Mouse (Mus musculus): Measurements from ENCODE around the gene Ovol3.

Gene Ovol3

DNA sequence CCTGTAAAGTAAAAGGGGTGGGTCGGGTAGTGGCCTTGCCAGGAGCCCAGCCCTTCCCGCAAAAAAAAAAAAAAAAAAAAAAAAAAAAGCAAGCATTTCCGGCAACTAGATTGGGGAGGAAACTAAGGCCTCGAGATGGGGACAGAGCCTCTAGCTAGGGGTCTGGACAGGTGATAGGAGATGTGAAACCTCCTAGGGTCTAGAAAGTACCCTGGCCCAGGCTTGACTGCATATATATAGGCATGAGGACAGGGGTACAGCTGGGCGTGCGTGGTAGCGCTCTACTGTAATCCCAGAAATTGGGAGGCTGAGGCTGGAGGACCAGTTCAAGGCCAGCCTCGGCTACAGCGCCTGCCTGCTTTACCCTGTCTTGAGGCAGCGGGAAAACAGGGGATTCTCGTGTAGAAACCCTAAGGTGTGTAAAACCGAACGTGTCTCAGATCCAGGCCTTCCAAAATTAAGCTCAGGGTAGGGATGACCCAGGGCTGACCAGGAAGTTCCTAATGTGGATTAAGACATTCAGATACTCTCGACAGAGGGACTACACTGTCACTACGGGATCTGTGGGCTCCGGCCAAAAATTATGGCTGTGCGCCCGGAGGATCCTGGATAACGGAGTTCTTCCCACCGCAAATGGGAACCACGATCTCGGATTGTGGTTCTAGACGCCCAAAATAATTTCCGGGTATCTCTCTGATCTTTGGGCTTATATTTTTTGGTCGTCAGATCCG, 41.3 kb downstream of the Ovol3 start:
- DNase-seq (ENCODE audit: low spot score), result peak; percentile 26

DNA sequence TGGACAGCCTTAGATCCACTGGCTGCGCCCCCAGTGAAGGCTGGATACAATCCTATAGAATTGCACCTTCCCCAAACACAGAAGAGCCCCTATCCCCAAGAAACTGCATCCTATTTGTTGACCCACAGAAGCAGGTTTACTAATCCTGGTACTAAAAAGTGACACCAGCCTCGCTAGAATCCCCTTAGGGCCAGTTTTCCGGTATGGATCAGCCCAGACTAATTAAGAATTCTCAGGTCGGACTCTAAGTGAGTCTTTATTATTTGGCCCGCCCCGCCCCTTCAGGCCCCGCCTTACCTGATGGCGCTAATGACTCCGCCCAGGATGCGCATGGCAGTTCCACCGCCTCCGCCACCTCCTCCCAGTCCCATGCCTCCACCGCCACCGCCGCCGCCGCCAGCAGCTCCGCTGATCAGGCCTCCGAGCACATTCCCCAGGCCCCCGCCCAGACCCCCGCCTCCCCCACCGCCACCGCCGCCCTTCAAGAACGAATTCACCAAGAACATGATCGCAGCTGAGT, 41.9 kb downstream of the Ovol3 start:
- DNase-seq (ENCODE audit: low spot score), result peak; percentile 79

DNA sequence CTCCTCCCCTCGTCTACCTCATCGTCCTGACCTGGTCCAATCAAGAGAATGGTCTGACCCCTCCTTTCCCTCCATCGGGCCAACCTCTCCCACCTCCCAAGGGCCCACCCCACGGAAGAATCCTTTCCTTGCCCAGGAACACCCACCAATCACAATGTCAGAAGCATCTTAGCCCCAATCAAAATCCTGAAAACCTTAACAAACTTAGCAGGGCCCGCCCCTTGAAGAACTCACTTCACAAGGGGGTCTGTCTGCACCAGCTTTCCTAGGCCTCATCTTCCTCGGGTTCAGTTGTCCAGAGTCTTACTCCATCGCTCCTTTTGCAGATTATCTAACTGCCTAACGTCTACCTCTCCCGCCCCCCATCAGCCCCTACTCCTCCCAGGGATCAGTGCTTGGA, 42.5 kb downstream of the Ovol3 start:
- no peak for DNase-seq (ENCODE audit: low spot score)

DNA sequence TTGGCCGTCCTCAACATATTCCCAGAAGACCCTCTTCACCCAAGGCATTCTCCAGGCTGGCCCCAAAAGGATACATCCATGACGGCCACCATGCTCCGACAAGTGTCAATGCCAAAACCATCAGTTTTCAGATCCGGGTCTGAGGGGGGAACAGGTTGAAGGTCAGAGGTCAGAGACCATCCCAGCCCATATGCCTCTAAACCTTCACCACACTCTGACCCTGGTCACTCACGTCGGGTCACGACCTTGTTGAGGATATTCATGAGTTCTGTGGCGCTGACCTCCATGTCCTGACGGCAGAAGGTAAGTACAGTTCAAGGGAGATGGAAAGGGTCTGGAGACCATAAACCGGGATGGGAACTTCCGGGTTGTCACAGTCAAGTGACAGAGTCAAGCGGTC, 43.4 kb downstream of the Ovol3 start:
- DNase-seq (ENCODE audit: low spot score), result no peak

DNA sequence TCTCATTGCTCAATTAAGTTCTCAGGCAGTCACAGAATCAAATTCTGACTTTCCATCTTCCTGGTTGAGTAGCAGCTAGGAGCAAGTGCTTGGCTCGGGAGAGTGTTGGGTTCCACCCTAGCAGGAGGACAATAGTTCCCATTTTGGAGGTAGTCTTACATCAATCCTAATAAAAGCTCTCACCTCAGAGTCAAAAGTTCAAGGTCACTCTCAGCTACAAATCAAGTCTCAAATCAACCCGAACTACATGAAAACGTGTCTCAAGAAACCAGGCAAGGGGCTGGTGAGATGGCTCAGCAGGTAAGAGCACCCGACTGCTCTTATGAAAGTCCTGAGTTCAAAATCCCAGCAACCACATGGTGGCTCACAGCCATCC, 46.4 kb downstream of the Ovol3 start:
- DNase-seq (ENCODE audit: low spot score), result no peak

DNA sequence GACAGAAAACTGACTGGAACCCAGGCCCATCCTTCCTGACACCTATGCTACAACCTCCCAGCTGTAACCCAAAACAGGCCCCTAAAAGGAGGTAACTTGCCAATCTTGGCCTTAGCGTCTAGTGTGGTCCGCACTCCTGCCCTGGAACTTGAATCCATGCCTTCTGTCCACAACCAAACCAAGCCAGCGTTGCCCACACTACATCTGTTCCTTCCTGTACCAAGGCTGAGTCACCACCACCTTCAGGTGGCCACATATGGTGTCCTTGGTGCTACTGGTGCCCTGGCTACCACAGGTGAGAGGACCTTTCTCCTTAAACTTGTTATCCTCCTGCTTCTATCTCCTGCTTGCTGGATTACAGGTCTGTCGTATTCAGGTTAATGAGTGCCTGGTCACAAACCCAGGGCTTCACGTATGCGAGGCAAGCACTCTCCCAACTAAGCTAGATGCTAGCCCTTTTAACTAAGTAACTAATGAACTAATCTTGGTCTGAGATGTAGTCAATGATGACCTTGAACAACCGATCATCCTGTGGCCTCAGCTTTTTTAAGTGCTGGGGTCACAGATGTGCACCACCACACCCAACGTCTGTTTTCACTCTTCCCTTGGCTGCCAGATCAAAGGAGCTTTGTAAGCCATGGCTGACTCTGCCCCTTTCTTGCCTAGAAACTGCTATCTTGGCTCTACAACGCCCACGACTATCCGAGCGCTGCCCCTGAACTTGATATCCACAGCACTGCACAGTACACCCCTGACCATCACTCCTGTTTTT, 47.0 kb downstream of the Ovol3 start:
- no peak for DNase-seq (ENCODE audit: low spot score)

DNA sequence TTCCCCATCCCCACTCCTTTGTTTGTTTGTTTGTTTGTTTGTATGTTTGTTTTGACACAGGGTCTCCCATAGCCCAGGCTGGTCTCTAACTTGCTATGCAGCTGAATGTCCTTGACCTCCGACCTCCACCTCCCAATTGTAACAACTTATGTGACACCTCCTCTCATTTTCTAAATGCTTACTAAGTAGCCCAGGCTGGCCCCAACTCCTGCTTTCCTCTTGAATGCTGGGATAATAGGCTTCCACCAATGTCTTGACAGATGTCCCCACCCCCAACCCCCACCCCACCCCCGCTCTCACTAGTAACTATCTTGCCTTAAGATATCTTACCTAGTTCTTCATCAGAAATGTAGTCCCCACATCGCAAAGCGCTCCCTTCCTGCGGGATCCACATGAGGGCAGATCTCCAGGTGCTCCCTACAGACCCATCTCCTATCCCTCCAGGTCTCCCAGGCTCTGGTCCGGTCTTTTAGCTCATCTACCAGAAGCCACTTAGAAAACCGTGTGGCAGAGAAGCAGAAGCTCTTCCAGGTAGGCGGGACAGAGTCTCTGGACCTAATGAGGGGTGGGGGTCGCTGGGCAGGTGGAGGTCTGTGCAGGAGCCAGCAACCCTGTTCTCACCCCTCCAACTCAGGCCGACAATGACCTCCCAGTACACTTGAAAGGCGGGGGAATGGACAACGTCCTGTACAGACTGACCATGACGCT, 50.7 kb downstream of the Ovol3 start:
- DNase-seq (ENCODE audit: low spot score), result no peak

DNA sequence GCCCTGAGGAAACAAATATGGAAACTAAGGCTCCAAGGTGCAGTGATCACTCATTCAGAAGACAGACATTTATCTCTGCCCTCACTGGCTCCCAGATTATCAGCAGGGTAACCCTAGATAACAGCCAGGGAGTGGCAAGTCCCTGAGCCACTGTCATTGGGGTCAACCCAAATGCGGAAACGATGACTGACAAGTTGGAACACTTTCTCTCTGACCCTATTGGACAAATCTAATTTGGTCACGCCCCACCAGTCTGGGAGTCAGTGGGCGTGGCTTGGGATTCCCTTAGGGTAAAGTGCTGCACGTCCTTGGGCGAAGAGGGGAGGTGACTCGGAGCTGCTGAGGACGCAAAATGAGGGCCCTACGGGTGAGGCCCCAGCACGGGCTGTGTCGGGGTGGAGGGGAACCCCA, 51.6 kb downstream of the Ovol3 start, which contains the start of gene Cox7a1:
Gene Cox7a1 (plus strand): TSS at position 266 of the 411 bp plus-strand sequence.
- peak; percentile 71 for DNase-seq (ENCODE audit: low spot score)
